In the genomic region with DNA sequence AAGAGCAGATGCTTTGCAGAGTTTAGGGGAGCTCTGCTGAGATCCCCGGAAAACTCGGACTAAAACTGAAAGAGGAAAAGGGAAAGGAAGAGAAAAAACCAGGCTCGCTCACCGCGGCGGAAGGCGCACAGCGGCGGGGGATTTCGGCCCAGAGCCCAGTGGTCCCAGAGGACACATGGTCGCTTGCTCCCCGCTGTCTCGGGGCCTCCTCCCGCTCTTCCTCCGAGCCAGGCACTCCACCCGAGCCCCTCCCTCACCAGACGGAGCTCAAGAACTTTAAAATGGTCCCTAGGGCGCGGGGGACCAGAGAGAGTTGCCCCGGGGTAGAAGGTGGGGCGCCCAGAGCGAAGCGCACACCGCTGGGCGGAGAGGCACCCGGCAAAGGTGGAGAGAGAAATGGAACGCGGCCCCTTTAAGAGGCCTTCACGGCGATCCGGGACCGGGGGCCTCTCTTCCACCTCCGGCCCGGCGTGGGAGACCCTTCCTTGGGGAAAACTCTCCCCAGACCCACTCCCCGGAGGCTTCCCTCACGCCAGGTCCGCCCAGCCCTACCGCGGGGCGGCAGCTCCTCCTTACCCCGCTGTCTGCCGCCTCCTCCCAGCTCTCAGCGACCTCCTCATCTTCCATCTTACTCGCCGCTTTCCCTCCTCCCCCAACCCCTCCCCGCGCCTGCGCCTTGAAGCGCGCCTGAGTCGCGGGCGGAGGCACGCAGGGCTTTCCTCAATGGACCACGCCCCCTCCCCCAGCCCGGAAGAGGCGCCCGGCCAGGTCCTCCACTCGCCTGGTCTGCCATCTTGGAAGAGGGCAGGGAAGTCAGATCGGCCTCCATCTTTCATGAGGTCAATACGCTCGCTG, we compare ENCODE assay signal across 8 mouse cellular contexts. TPM values are rescaled to one million over a fixed set of nuclear protein-coding genes. Genes with fewer than 3 reads are reported as not detected.
DNase-seq lines count a peak whose midpoint lies in the region; ATAC-seq lines count a peak whose summit lies in the region.

A gene (minus strand): TSS at position 660 of the 855 bp plus-strand sequence.

- peak within 1 kb of the TSS; percentile 76 for H3K4me3 ChIP-seq in hindbrain, embryonic 12.5 days

- H3K4me2 ChIP-seq in hindbrain, embryonic 12.5 days (replicated peaks) = peak within 1 kb of the TSS; percentile 85

- under 1% methylated on average over 62 of the region's 63 CpGs for WGBS in hindbrain, embryonic 12.5 days

- no peaks in the 10 kb centered on the region for H3K36me3 ChIP-seq in hindbrain, embryonic 12.5 days

- DNase-seq in Muller cell, postnatal 12 days (ENCODE audit: inconsistent ontology term) = peak; percentile 100
- DNase-seq in cerebellum, adult 9-11 months = peak; percentile 99
- DNase-seq in frontal cortex, postnatal 10 days (ENCODE audit: low spot score in 2 of 2) = peak; percentile 98 to 99
- peak; percentile 97 to 99 for DNase-seq in layer of hippocampus, postnatal 14 days (ENCODE audit: low spot score in 2 of 2)
- peak; percentile 99 for DNase-seq in lung, postnatal 14 days
- peak; percentile 97 for DNase-seq in retina, adult 2 months (ENCODE audit: low read depth, low spot score)
- DNase-seq in thymus, postnatal 36 days = peak; percentile 98 to 99

- H3K27ac ChIP-seq in hindbrain, embryonic 12.5 days = peak within 1 kb of the TSS; percentile 91

- no peaks in the 10 kb centered on the region for H3K9me3 ChIP-seq in hindbrain, embryonic 12.5 days (replicated peaks)

- H3K27me3 ChIP-seq in hindbrain, embryonic 12.5 days = no peaks in the 10 kb centered on the region

- ATAC-seq in hindbrain, embryonic 12.5 days (ENCODE audit: low FRiP score) = peak; percentile 96

- H3K9ac ChIP-seq in hindbrain, embryonic 12.5 days = peak within 1 kb of the TSS; percentile 88

- peaks cover 39% of the 10 kb centered on the region for H3K4me1 ChIP-seq in hindbrain, embryonic 12.5 days

RNA-seq across cellular contexts. Expression of the gene that starts here (rescaled TPM):
- polyA plus RNA-seq in hindbrain, embryonic 12.5 days (2016; fragmentation: Nextera tagmentation; extraction: Ambion mirVana) = 30.7 and 32.4 TPM in 2 replicates
- 10 to 100 TPM; 49.8 to 63.7 TPM for total RNA-seq in layer of hippocampus, postnatal 14 days (2021)

Comparison
In these comparisons a context has a peak if more than half of its experiments do, and no peak if none do; other contexts are left out.
1. Peak in every context shown above with its lines: DNase-seq, ATAC-seq, H3K4me3 ChIP-seq and H3K27ac ChIP-seq.